Mouse (Mus musculus): Measurements from ENCODE around the gene Rasa3. TPM values are rescaled to one million over a fixed set of nuclear protein-coding genes. Genes with fewer than 3 reads are reported as not detected.

Gene Rasa3
- polyA plus RNA-seq, 1 experiment from 2014 or later, result 12.0 TPM

- H3K36me3 ChIP-seq (ENCODE audit: control insufficient read depth, insufficient read depth, low read length), result no peaks in the 10 kb centered on the region
- ATAC-seq (ENCODE audit: low FRiP score, low TSS enrichment) (0 out of 2 replicates have a peak, but pooled peaks have one; percentile 28), DNase-seq (ENCODE audit: low spot score) (no peak)
- no peaks in the 10 kb centered on the region for H3K9me3 ChIP-seq (ENCODE audit: control insufficient read depth, low read length)
- WGBS, result 65% methylated on average over 6 of the region's 6 CpGs
- no peak overlapping the region for H3K4me3 ChIP-seq (ENCODE audit: low read depth, low read length)
- H3K27me3 ChIP-seq (ENCODE audit: control insufficient read depth, insufficient read depth, low read length), result no peaks in the 10 kb centered on the region
- peaks cover 3% of the 10 kb centered on the region; the same call in 1 of the 2 replicates for H3K4me1 ChIP-seq (replicated peaks; ENCODE audit: control insufficient read depth, insufficient read depth)
- H3K9ac ChIP-seq (ENCODE audit: low read length), result no peak overlapping the region
- H3K4me2 ChIP-seq (replicated peaks; ENCODE audit: low read depth), result no peak overlapping the region
- peak overlapping the region; percentile 82 for H3K27ac ChIP-seq (replicated peaks)
- TF ChIP-seq EP300 (optimal IDR thresholded peaks at IDR 0.05), result no peak
- TF ChIP-seq CTCF (IDR thresholded peaks at IDR 0.05; ENCODE audit: low read depth), result no peak
These were observed 160.1 kb downstream of the Rasa3 start for GRCm38 (mm10) chr8:13517284-13517781.

Other genes with a start within 250 kb of the Rasa3 start
- 5.5 and 6.3 TPM in 2 replicates for gene Tmem255b, start 242.4 kb downstream of the Rasa3 start, polyA plus RNA-seq (2015; fragmentation: Nextera tagmentation; extraction: Ambion mirVana)
- gene Gas6, start 183.1 kb downstream of the Rasa3 start, polyA plus RNA-seq (2015; fragmentation: Nextera tagmentation; extraction: Ambion mirVana), result 197 and 213 TPM in 2 replicates
- gene 1700029H14Rik, start 115.1 kb downstream of the Rasa3 start, polyA plus RNA-seq (2015; fragmentation: Nextera tagmentation; extraction: Ambion mirVana), result not detected in 2 replicates
- 0.13 and 0.17 TPM in 2 replicates for gene Cfap97d2, start 28.3 kb upstream of the Rasa3 start, polyA plus RNA-seq (2015; fragmentation: Nextera tagmentation; extraction: Ambion mirVana)
- 64.4 and 64.7 TPM in 2 replicates for gene Cdc16, start 80.1 kb upstream of the Rasa3 start, polyA plus RNA-seq (2015; fragmentation: Nextera tagmentation; extraction: Ambion mirVana)
- gene Upf3a, start 108.0 kb upstream of the Rasa3 start, polyA plus RNA-seq (2015; fragmentation: Nextera tagmentation; extraction: Ambion mirVana), result 27.2 and 28.0 TPM in 2 replicates
- not detected in 2 replicates for gene AF366264, start 160.8 kb upstream of the Rasa3 start, polyA plus RNA-seq (2015; fragmentation: Nextera tagmentation; extraction: Ambion mirVana)
- gene Champ1, start 192.0 kb upstream of the Rasa3 start, polyA plus RNA-seq (2015; fragmentation: Nextera tagmentation; extraction: Ambion mirVana), result 8.5 and 9.2 TPM in 2 replicates
- gene Coprs, start 212.7 kb upstream of the Rasa3 start, polyA plus RNA-seq (2015; fragmentation: Nextera tagmentation; extraction: Ambion mirVana), result 19.8 and 25.4 TPM in 2 replicates